Mouse (Mus musculus) midbrain, embryonic 12.5 days (tissue): ENCODE measurements around the gene Wdr92. TPM values are rescaled to one million over a fixed set of nuclear protein-coding genes. Genes with fewer than 3 reads are reported as not detected.
A peak's percentile ranks its signal among the peaks of the same experiment; 100 is the strongest.

ENCODE experiments used
- ATAC-seq: fragments of 200-750 bp; cut with Nextera tagmentation; 2 replicates; pipeline ENCODE4 v1.8.0; 2017; ENCODE audit warnings: low read depth, moderate TSS enrichment, moderate library complexity; ENCODE audit not compliant: low FRiP score
- H3K27ac ChIP-seq: fragments of 300-500 bp; sonication (generic); replicated peaks from 2 replicates; pipeline ENCODE4 v1.5.1; 2016; ENCODE audit warnings: mild to moderate bottlenecking
- H3K27me3 ChIP-seq: fragments of 300-500 bp; sonication (generic); 2 replicates; pipeline ENCODE4 v1.6.1; 2016; ENCODE audit warnings: mild to moderate bottlenecking
- H3K36me3 ChIP-seq: fragments of 300-500 bp; sonication (generic); 2 replicates; pipeline ENCODE4 v1.6.1; 2016
- H3K4me1 ChIP-seq: fragments of 300-500 bp; sonication (generic); 2 replicates; pipeline ENCODE4 v1.6.1; 2016
- H3K4me2 ChIP-seq: fragments of 300-500 bp; sonication (generic); replicated peaks from 2 replicates; pipeline ENCODE4 v1.6.1; 2016; ENCODE audit warnings: mild to moderate bottlenecking, moderate library complexity
- H3K4me3 ChIP-seq: fragments of 300-500 bp; sonication (generic); 2 replicates; pipeline ENCODE4 v1.5.1; 2016; ENCODE audit warnings: mild to moderate bottlenecking
- H3K9ac ChIP-seq: fragments of 300-500 bp; sonication (generic); replicated peaks from 2 replicates; pipeline ENCODE4 v1.6.1; 2016; ENCODE audit warnings: mild to moderate bottlenecking, moderate library complexity
- H3K9me3 ChIP-seq: fragments of 300-500 bp; sonication (generic); 2 replicates; pipeline ENCODE4 v1.6.1; 2016; ENCODE audit warnings: mild to moderate bottlenecking
- WGBS: fragments of 180-500 bp; shearing (Covaris S2); methylation state at CpG from one replicate; pipeline ENCODE4 v1.1.7; 2016; 5-methylcytosine and 5-hydroxymethylcytosine counted together
- polyA plus RNA-seq: library from polyadenylated mRNA; unstranded; fragments of >200 nt; fragmentation: Nextera tagmentation; extraction: Ambion mirVana; gene quantifications from 2 replicates; pipeline ENCODE4 v1.2.1, GENCODE M21; 2016

The Wdr92 gene
- polyA plus RNA-seq, 1 experiment from 2014 or later, result 25.6 TPM

- H3K9me3 ChIP-seq, result 0 out of 2 replicates have a peak, but pooled peaks cover 9% of the 10 kb centered on the region
- 100% methylated on average over 1 of the region's 1 CpGs for WGBS
- H3K27me3 ChIP-seq, result no peaks in the 10 kb centered on the region
- no peak overlapping the region for H3K4me3 ChIP-seq
- no peaks in the 10 kb centered on the region for H3K4me1 ChIP-seq
- H3K36me3 ChIP-seq, result peaks cover 8% of the 10 kb centered on the region; the same call in 1 of the 2 replicates
- no peak for ATAC-seq
- H3K9ac ChIP-seq, result no peak overlapping the region
- no peak overlapping the region for H3K4me2 ChIP-seq
- no peak overlapping the region for H3K27ac ChIP-seq
Observed at GRCm38 (mm10) chr11:17176638-17177037, 5.3 kb upstream of the Wdr92 start.

DNA sequence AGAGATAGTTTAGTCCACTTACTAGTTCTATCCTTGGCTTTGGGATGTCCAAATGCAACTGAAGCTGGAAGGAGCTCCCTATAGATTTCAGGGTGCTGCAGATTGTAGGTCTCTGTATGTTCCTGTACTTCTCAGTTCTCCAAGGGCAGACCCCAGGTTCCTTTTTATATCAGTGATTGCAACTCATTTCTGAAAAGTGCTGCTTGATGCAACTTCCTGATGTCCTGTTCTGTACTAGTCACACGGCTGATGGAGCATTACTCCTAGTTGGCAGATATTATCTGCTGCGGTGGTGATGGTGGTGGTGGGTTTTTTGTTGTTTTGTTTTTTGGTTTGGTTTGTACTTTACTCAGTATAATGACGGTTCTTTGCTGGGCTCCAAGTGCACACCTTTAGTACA lies 1.2 kb upstream of the Wdr92 start:
- no peak for ATAC-seq
- H3K27me3 ChIP-seq, result no peaks in the 10 kb centered on the region
- H3K4me2 ChIP-seq, result no peak overlapping the region
- no peaks in the 10 kb centered on the region for H3K9me3 ChIP-seq
- no peaks in the 10 kb centered on the region for H3K4me1 ChIP-seq
- no peak overlapping the region for H3K27ac ChIP-seq
- peaks cover 8% of the 10 kb centered on the region; the same call in 1 of the 2 replicates for H3K36me3 ChIP-seq
- WGBS, result 88% methylated on average over 3 of the region's 3 CpGs
- H3K9ac ChIP-seq, result no peak overlapping the region
- no peak overlapping the region for H3K4me3 ChIP-seq

DNA sequence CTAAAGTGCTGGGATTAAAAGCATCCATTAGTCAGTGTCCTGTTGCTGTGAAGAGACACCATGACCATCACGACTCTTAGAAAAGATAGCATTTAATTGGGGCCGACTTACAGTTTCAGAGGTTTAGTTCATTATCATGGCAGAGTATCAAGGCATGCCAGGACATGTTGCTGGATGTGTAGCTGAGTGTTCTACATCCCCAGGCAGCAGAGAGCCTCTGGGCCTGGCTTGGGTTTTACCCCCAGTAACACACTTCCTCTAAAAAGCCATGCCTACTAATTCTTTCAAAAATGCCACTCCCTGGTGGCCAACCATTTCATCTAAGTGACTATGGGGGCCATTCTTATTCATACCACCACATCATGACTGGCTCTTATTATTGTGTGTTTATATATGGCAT lies 1.3 kb downstream of the Wdr92 start:
- no peaks in the 10 kb centered on the region for H3K4me1 ChIP-seq
- H3K9ac ChIP-seq, result no peak overlapping the region
- H3K4me3 ChIP-seq, result no peak overlapping the region
- 94% methylated on average over 2 of the region's 2 CpGs for WGBS
- H3K9me3 ChIP-seq, result no peaks in the 10 kb centered on the region
- H3K36me3 ChIP-seq, result peaks cover 8% of the 10 kb centered on the region; the same call in 1 of the 2 replicates
- H3K27me3 ChIP-seq, result no peaks in the 10 kb centered on the region
- no peak for ATAC-seq
- no peak overlapping the region for H3K27ac ChIP-seq
- H3K4me2 ChIP-seq, result no peak overlapping the region

- H3K9me3 ChIP-seq, result no peaks in the 10 kb centered on the region
- H3K4me2 ChIP-seq, result no peak overlapping the region
- H3K4me3 ChIP-seq, result no peak overlapping the region
- H3K36me3 ChIP-seq, result peaks cover 8% of the 10 kb centered on the region; the same call in 1 of the 2 replicates
- H3K4me1 ChIP-seq, result 0 out of 2 replicates have a peak, but pooled peaks cover 6% of the 10 kb centered on the region
- no peak overlapping the region for H3K27ac ChIP-seq
- no peak overlapping the region for H3K9ac ChIP-seq
- WGBS, result 86% methylated on average over 3 of the region's 3 CpGs
- H3K27me3 ChIP-seq, result no peaks in the 10 kb centered on the region
- no peak for ATAC-seq
Observed at GRCm38 (mm10) chr11:17187649-17188048, 5.7 kb downstream of the Wdr92 start.

- Histone ChIP-seq H3K4me1 (0 out of 2 replicates have a peak, but pooled peaks cover 7% of the 10 kb centered on the region), H3K36me3 (no peaks in the 10 kb centered on the region), H3K9me3 (no peaks in the 10 kb centered on the region), H3K4me2 (no peak overlapping the region), H3K4me3 (no peak overlapping the region), H3K27ac (no peak overlapping the region), H3K27me3 (no peaks in the 10 kb centered on the region), H3K9ac (no peak overlapping the region)
- ATAC-seq, result no peak
- 42% methylated on average over 3 of the region's 3 CpGs for WGBS
Observed at GRCm38 (mm10) chr11:17188786-17189185, 6.9 kb downstream of the Wdr92 start.

DNA sequence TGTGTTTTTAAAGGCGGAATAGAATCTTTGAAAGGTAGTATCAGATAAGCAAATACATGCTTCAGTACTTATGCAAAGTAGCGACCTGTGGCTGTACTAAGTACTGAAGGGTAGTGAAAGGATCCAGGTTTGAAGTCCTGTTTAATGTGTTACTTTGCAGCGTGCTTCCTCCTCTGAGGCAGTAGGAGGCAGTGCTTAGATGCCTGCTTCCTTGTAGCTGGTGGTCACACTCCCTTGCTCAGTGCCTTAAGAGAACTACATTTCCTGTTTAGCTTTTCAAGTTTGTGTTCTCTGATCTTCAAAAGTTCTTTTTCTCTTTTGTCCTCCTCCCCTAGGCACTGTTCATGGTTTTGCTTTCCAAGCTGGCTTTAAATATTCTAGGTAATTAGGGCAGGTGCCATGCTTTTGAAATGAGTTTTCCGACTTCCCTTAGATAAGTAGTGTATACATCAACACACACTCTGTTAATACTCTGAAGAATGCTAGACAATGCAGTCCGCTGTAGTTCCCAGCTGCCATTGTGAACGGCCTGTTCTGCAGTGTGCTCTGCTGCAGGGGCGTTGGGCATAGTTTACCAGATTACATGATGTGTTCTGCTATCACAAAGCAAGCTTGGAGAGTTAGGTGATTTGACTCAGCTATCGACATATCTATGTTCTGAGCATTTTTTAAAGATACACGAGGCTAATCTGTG lies 10.4 kb downstream of the Wdr92 start:
- no peak overlapping the region for H3K4me3 ChIP-seq
- H3K36me3 ChIP-seq, result peaks cover 28% of the 10 kb centered on the region
- H3K4me2 ChIP-seq, result no peak overlapping the region
- H3K4me1 ChIP-seq, result 0 out of 2 replicates have a peak, but pooled peaks cover 7% of the 10 kb centered on the region
- H3K9ac ChIP-seq, result no peak overlapping the region
- H3K27me3 ChIP-seq, result no peaks in the 10 kb centered on the region
- ATAC-seq, result peak; percentile 64
- WGBS, result 47% methylated on average over 9 of the region's 9 CpGs
- H3K27ac ChIP-seq, result peak overlapping the region; percentile 52; the same call in 1 of the 2 replicates
- no peaks in the 10 kb centered on the region for H3K9me3 ChIP-seq

DNA sequence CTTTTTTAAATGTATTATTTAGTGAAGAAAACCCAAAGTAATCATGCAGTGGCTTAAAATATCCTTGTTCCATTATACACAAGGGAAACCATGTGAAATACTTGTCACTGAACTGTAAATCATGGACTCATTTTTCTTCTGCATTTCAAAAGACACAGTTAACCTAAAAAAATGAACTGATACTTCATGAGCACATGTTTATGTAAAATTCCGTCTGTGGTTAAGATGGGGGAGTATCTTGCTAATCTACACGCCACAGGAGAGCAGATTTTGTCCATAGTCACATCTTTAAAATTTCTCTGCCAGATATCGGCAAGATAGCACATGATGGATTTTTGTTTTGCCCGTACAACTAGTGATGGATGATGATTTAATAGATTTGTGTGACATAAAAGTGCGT lies 17.3 kb downstream of the Wdr92 start:
- no peak for ATAC-seq
- Histone ChIP-seq H3K4me1 (no peaks in the 10 kb centered on the region), H3K4me3 (no peak overlapping the region), H3K9ac (no peak overlapping the region), H3K9me3 (no peaks in the 10 kb centered on the region), H3K4me2 (no peak overlapping the region), H3K36me3 (peaks cover 48% of the 10 kb centered on the region), H3K27me3 (no peaks in the 10 kb centered on the region), H3K27ac (no peak overlapping the region)
- WGBS, result 96% methylated on average over 5 of the region's 5 CpGs

DNA sequence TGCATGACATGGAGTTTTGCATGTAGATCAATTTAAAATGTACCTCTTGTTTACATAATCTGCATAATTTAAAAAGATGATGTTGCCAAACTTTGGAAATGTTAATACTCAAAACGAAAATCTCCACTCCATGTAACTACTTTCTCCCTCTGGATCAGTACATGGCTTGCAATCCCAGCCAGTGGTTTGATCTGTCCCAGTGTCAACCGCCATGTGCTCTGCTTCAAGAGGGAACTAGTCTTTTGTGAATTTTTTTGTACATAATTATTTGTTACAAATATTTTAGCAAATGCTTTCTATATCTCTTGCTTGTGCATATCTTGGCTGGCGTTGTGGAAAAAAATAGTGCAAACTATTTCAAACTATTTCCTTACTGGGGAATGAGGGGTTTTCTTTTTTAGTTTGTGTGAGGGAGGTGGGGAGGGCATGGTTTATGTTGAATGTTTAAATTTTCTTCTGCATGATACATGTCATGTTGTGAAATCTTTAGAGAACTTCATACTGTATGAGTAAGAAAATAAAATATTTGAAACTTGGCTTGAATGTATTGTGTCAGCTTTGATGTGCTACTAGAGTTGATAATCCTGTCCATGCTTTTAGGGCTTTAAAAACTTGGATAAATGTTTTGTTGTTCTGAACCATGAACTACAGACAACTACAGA lies 18.1 kb downstream of the Wdr92 start:
- WGBS, result 92% methylated on average over 3 of the region's 3 CpGs
- H3K27me3 ChIP-seq, result no peaks in the 10 kb centered on the region
- no peak overlapping the region for H3K9ac ChIP-seq
- H3K36me3 ChIP-seq, result peaks cover 46% of the 10 kb centered on the region
- no peaks in the 10 kb centered on the region for H3K4me1 ChIP-seq
- no peak for ATAC-seq
- H3K9me3 ChIP-seq, result no peaks in the 10 kb centered on the region
- no peak overlapping the region for H3K4me2 ChIP-seq
- no peak overlapping the region for H3K27ac ChIP-seq
- no peak overlapping the region for H3K4me3 ChIP-seq

DNA sequence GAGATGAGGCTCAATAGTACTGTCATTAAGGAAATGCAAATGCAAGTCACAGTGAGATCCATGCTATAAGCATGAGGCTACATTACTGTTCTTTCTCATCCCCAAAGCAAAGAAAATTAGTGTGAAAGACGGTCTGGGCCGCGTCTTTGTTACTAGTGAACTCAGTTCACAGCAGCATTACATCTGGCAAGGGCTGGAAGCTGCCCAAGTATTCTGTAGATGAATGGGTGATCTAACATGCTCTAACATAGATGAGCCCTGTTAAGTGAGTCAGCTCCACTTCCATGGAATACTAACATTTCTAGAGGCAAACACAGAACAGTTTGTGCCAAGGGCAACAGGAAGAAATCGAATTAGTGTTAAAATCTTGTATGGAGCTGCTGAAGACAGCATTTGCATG lies 19.0 kb downstream of the Wdr92 start:
- Histone ChIP-seq H3K9ac (no peak overlapping the region), H3K4me3 (no peak overlapping the region), H3K27ac (no peak overlapping the region), H3K4me1 (no peaks in the 10 kb centered on the region), H3K4me2 (no peak overlapping the region), H3K9me3 (no peaks in the 10 kb centered on the region), H3K27me3 (no peaks in the 10 kb centered on the region), H3K36me3 (peaks cover 43% of the 10 kb centered on the region)
- 97% methylated on average over 4 of the region's 4 CpGs for WGBS
- no peak for ATAC-seq

- H3K4me3 ChIP-seq, result no peak overlapping the region
- no peaks in the 10 kb centered on the region for H3K27me3 ChIP-seq
- H3K4me1 ChIP-seq, result no peaks in the 10 kb centered on the region
- WGBS, result 85% methylated on average over 6 of the region's 6 CpGs
- peaks cover 37% of the 10 kb centered on the region for H3K36me3 ChIP-seq
- no peak for ATAC-seq
- no peak overlapping the region for H3K4me2 ChIP-seq
- no peak overlapping the region for H3K9ac ChIP-seq
- H3K27ac ChIP-seq, result no peak overlapping the region
- H3K9me3 ChIP-seq, result no peaks in the 10 kb centered on the region
Observed at GRCm38 (mm10) chr11:17202481-17202880, 20.6 kb downstream of the Wdr92 start.

GRCm38 (mm10) chr11:17211258-17212140 lies 29.6 kb downstream of the Wdr92 start, which contains the start of gene Pno1:
Gene Pno1 (minus strand): TSS chr11:17211568.
- no peaks in the 10 kb centered on the region for H3K9me3 ChIP-seq
- H3K4me1 ChIP-seq, result peaks cover 23% of the 10 kb centered on the region
- no peaks in the 10 kb centered on the region for H3K27me3 ChIP-seq
- under 1% methylated on average over 65 of the region's 65 CpGs for WGBS
- H3K4me2 ChIP-seq, result peak within 1 kb of the TSS; percentile 74
- peaks cover 19% of the 10 kb centered on the region for H3K36me3 ChIP-seq
- H3K4me3 ChIP-seq, result peak within 1 kb of the TSS; percentile 90
- peak; percentile 99 for ATAC-seq
- peak within 1 kb of the TSS; percentile 61 for H3K27ac ChIP-seq
- peak within 1 kb of the TSS; percentile 81 for H3K9ac ChIP-seq

DNA sequence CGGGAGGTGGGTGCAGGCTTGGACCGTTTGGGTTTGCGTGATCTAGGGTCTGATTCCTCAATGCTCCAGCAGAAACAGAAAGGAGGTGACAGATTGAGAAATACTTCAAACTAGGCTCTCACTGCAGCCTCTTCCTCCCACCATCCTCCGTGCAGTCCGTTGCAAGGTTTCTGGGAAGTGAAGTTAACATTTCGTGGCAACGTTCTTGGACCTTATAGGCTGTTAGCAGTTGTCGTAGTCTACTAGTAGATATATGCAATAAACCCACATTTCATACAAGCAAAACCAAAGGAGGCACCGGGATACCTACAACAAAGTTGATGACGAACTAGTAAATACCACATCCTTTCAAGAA lies 30.2 kb downstream of the Wdr92 start:
- 5% methylated on average over 10 of the region's 10 CpGs for WGBS
- Histone ChIP-seq H3K4me2 (peak overlapping the region; percentile 74), H3K9ac (peak overlapping the region; percentile 81), H3K36me3 (peaks cover 17% of the 10 kb centered on the region), H3K4me1 (peaks cover 23% of the 10 kb centered on the region), H3K27me3 (no peaks in the 10 kb centered on the region), H3K9me3 (no peaks in the 10 kb centered on the region), H3K27ac (peak overlapping the region; percentile 61), H3K4me3 (peak overlapping the region; percentile 90)
- no peak for ATAC-seq
